Mouse (Mus musculus): ENCODE measurements around the gene Dscaml1. TPM values are rescaled to one million over a fixed set of nuclear protein-coding genes. Genes with fewer than 3 reads are reported as not detected.

Gene Dscaml1
- polyA plus RNA-seq, 1 experiment from 2014 or later, result 0.07 TPM

- no peaks in the 10 kb centered on the region for H3K36me3 ChIP-seq
- no peak overlapping the region for H3K9ac ChIP-seq
- peaks cover 35% of the 10 kb centered on the region for H3K27me3 ChIP-seq (replicated peaks)
- H3K27ac ChIP-seq (replicated peaks), result no peak overlapping the region
- no peak overlapping the region for H3K4me2 ChIP-seq
- no peaks in the 10 kb centered on the region for H3K9me3 ChIP-seq
- 67% methylated on average over 15 of the region's 15 CpGs for WGBS
- H3K4me1 ChIP-seq, result no peaks in the 10 kb centered on the region
- no peak for ATAC-seq (ENCODE audit: extremely low read depth, insufficient number of reproducible peaks, low FRiP score, low TSS enrichment)
- no peak overlapping the region for H3K4me3 ChIP-seq
Measured at GRCm38 (mm10) chr9:45664871-45665394, 238.5 kb downstream of the Dscaml1 start.

GRCm38 (mm10) chr9:45675931-45676330 lies 249.5 kb downstream of the Dscaml1 start:
- H3K9ac ChIP-seq, result no peak overlapping the region
- H3K36me3 ChIP-seq, result no peaks in the 10 kb centered on the region
- H3K27me3 ChIP-seq (replicated peaks), result peaks cover 52% of the 10 kb centered on the region
- ATAC-seq (ENCODE audit: extremely low read depth, insufficient number of reproducible peaks, low FRiP score, low TSS enrichment), result no peak
- H3K4me3 ChIP-seq, result no peak overlapping the region
- H3K4me1 ChIP-seq, result peaks cover 13% of the 10 kb centered on the region
- no peak overlapping the region for H3K27ac ChIP-seq (replicated peaks)
- WGBS, result 74% methylated on average over 9 of the region's 9 CpGs
- H3K9me3 ChIP-seq, result no peaks in the 10 kb centered on the region
- no peak overlapping the region for H3K4me2 ChIP-seq

GRCm38 (mm10) chr9:45676578-45676977 lies 250.2 kb downstream of the Dscaml1 start:
- Histone ChIP-seq H3K27me3 (replicated peaks) (peaks cover 56% of the 10 kb centered on the region), H3K4me3 (no peak overlapping the region), H3K27ac (replicated peaks) (no peak overlapping the region), H3K4me1 (peaks cover 13% of the 10 kb centered on the region), H3K4me2 (no peak overlapping the region), H3K9me3 (no peaks in the 10 kb centered on the region), H3K36me3 (no peaks in the 10 kb centered on the region), H3K9ac (no peak overlapping the region)
- whole genome bisulfite sequencing, result 65% methylated on average over 8 of the region's 8 CpGs
- no peak for ATAC-seq (ENCODE audit: extremely low read depth, insufficient number of reproducible peaks, low FRiP score, low TSS enrichment)

- no peak for ATAC-seq (ENCODE audit: extremely low read depth, insufficient number of reproducible peaks, low FRiP score, low TSS enrichment)
- Histone ChIP-seq H3K4me1 (peaks cover 13% of the 10 kb centered on the region), H3K36me3 (no peaks in the 10 kb centered on the region), H3K27ac (replicated peaks) (no peak overlapping the region), H3K9ac (no peak overlapping the region), H3K4me2 (0 out of 2 replicates have a peak overlapping the region, but pooled peaks have one; percentile 42), H3K9me3 (no peaks in the 10 kb centered on the region), H3K4me3 (no peak overlapping the region), H3K27me3 (replicated peaks) (peaks cover 60% of the 10 kb centered on the region)
- 23% methylated on average over 12 of the region's 12 CpGs for WGBS
Measured at GRCm38 (mm10) chr9:45677236-45677781, 250.9 kb downstream of the Dscaml1 start.

GRCm38 (mm10) chr9:45677952-45678663 lies 251.7 kb downstream of the Dscaml1 start:
- Histone ChIP-seq H3K4me1 (peaks cover 13% of the 10 kb centered on the region), H3K9me3 (no peaks in the 10 kb centered on the region), H3K4me3 (no peak overlapping the region), H3K27ac (replicated peaks) (peak overlapping the region; percentile 39; the same call in 1 of the 2 replicates), H3K36me3 (no peaks in the 10 kb centered on the region), H3K4me2 (no peak overlapping the region), H3K9ac (no peak overlapping the region), H3K27me3 (replicated peaks) (peaks cover 56% of the 10 kb centered on the region)
- 67% methylated on average over 8 of the region's 8 CpGs for WGBS
- ATAC-seq (ENCODE audit: extremely low read depth, insufficient number of reproducible peaks, low FRiP score, low TSS enrichment), result no peak

- no peak overlapping the region for H3K9ac ChIP-seq
- H3K4me1 ChIP-seq, result peaks cover 13% of the 10 kb centered on the region
- peaks cover 53% of the 10 kb centered on the region for H3K27me3 ChIP-seq (replicated peaks)
- no peaks in the 10 kb centered on the region for H3K9me3 ChIP-seq
- no peak overlapping the region for H3K4me2 ChIP-seq
- no peak overlapping the region for H3K27ac ChIP-seq (replicated peaks)
- no peak overlapping the region for H3K4me3 ChIP-seq
- 62% methylated on average over 4 of the region's 4 CpGs for WGBS
- ATAC-seq (ENCODE audit: extremely low read depth, insufficient number of reproducible peaks, low FRiP score, low TSS enrichment), result no peak
- H3K36me3 ChIP-seq, result no peaks in the 10 kb centered on the region
Measured at GRCm38 (mm10) chr9:45678664-45679026, 252.2 kb downstream of the Dscaml1 start.

GRCm38 (mm10) chr9:45682461-45682998 lies 256.1 kb downstream of the Dscaml1 start:
- Histone ChIP-seq H3K9ac (no peak overlapping the region), H3K4me2 (no peak overlapping the region), H3K27ac (replicated peaks) (no peak overlapping the region), H3K4me3 (no peak overlapping the region), H3K4me1 (peaks cover 5% of the 10 kb centered on the region), H3K36me3 (no peaks in the 10 kb centered on the region), H3K9me3 (no peaks in the 10 kb centered on the region), H3K27me3 (replicated peaks) (peaks cover 35% of the 10 kb centered on the region)
- ATAC-seq (ENCODE audit: extremely low read depth, insufficient number of reproducible peaks, low FRiP score, low TSS enrichment), result no peak
- 35% methylated on average over 11 of the region's 11 CpGs for WGBS

GRCm38 (mm10) chr9:45693424-45694237 lies 267.2 kb downstream of the Dscaml1 start:
- Histone ChIP-seq H3K36me3 (no peaks in the 10 kb centered on the region), H3K4me3 (no peak overlapping the region), H3K27ac (replicated peaks) (no peak overlapping the region), H3K9ac (no peak overlapping the region), H3K4me2 (no peak overlapping the region), H3K9me3 (no peaks in the 10 kb centered on the region), H3K27me3 (replicated peaks) (peaks cover 31% of the 10 kb centered on the region), H3K4me1 (peaks cover 14% of the 10 kb centered on the region)
- no peak for ATAC-seq (ENCODE audit: extremely low read depth, insufficient number of reproducible peaks, low FRiP score, low TSS enrichment)
- 33% methylated on average over 10 of the region's 10 CpGs for WGBS

GRCm38 (mm10) chr9:45694256-45694655 lies 267.8 kb downstream of the Dscaml1 start:
- no peak for ATAC-seq (ENCODE audit: extremely low read depth, insufficient number of reproducible peaks, low FRiP score, low TSS enrichment)
- H3K27me3 ChIP-seq (replicated peaks), result peaks cover 31% of the 10 kb centered on the region
- no peaks in the 10 kb centered on the region for H3K36me3 ChIP-seq
- H3K9me3 ChIP-seq, result no peaks in the 10 kb centered on the region
- no peak overlapping the region for H3K4me2 ChIP-seq
- no peak overlapping the region for H3K4me3 ChIP-seq
- H3K27ac ChIP-seq (replicated peaks), result no peak overlapping the region
- H3K4me1 ChIP-seq, result peaks cover 14% of the 10 kb centered on the region
- WGBS, result 15% methylated on average over 2 of the region's 2 CpGs
- no peak overlapping the region for H3K9ac ChIP-seq

- H3K4me1 ChIP-seq, result peaks cover under 1% of the 10 kb centered on the region
- no peaks in the 10 kb centered on the region for H3K36me3 ChIP-seq
- no peak overlapping the region for H3K9ac ChIP-seq
- no peak overlapping the region for H3K27ac ChIP-seq (replicated peaks)
- ATAC-seq (ENCODE audit: extremely low read depth, insufficient number of reproducible peaks, low FRiP score, low TSS enrichment), result no peak
- 78% methylated on average over 10 of the region's 10 CpGs for WGBS
- H3K4me3 ChIP-seq, result no peak overlapping the region
- no peaks in the 10 kb centered on the region for H3K9me3 ChIP-seq
- H3K4me2 ChIP-seq, result no peak overlapping the region
- H3K27me3 ChIP-seq (replicated peaks), result peaks cover 28% of the 10 kb centered on the region
Measured at GRCm38 (mm10) chr9:45699171-45699570, 272.7 kb downstream of the Dscaml1 start.

GRCm38 (mm10) chr9:45703236-45703635 lies 276.8 kb downstream of the Dscaml1 start:
- Histone ChIP-seq H3K4me1 (no peaks in the 10 kb centered on the region), H3K4me2 (no peak overlapping the region), H3K27ac (replicated peaks) (no peak overlapping the region), H3K4me3 (no peak overlapping the region), H3K9me3 (no peaks in the 10 kb centered on the region), H3K27me3 (replicated peaks) (peaks cover 31% of the 10 kb centered on the region), H3K36me3 (no peaks in the 10 kb centered on the region), H3K9ac (no peak overlapping the region)
- WGBS, result 78% methylated on average over 3 of the region's 3 CpGs
- ATAC-seq (ENCODE audit: extremely low read depth, insufficient number of reproducible peaks, low FRiP score, low TSS enrichment), result no peak

Data from heart, embryonic 13.5 days (tissue).